Mouse (Mus musculus) neural tube, embryonic 13.5 days (tissue): ENCODE measurements at regions not wholly inside any gene's neighbourhood (a gene's known extent, or its start where the extent isn't known, plus 50 kb on each side); places are given as distances from the start of the nearest gene placed in this dataset.
A peak's percentile ranks its signal among the peaks of the same experiment; 100 is the strongest.

Source experiments
- ATAC-seq: fragments of 200-750 bp; cut with Nextera tagmentation; 2 replicates; pipeline ENCODE4 v1.8.0; 2017; ENCODE audit warnings: low read depth, mild to moderate bottlenecking, moderate TSS enrichment, moderate library complexity
- H3K27ac ChIP-seq: fragments of 300-500 bp; sonication (generic); replicated peaks from 2 replicates; pipeline ENCODE4 v1.5.1; 2015; ENCODE audit warnings: moderate library complexity, mild to moderate bottlenecking, inconsistent platforms
- H3K27me3 ChIP-seq: fragments of 300-500 bp; sonication (generic); 2 replicates; pipeline ENCODE4 v1.6.1; 2015; ENCODE audit warnings: mild to moderate bottlenecking, inconsistent platforms
- H3K36me3 ChIP-seq: fragments of 300-500 bp; sonication (generic); 2 replicates; pipeline ENCODE4 v1.6.1; 2015; ENCODE audit warnings: mild to moderate bottlenecking, inconsistent platforms
- H3K4me1 ChIP-seq: fragments of 300-500 bp; sonication (generic); replicated peaks from 2 replicates; pipeline ENCODE4 v1.6.1; 2015; ENCODE audit warnings: inconsistent platforms
- H3K4me2 ChIP-seq: fragments of 300-500 bp; sonication (generic); 2 replicates; pipeline ENCODE4 v1.6.1; 2015; ENCODE audit warnings: inconsistent platforms, mild to moderate bottlenecking, moderate library complexity
- H3K4me3 ChIP-seq: fragments of 300-500 bp; sonication (generic); 2 replicates; pipeline ENCODE4 v1.5.1; 2015; ENCODE audit warnings: mild to moderate bottlenecking, inconsistent platforms
- H3K9ac ChIP-seq: fragments of 300-500 bp; sonication (generic); 2 replicates; pipeline ENCODE4 v1.6.1; 2015; ENCODE audit warnings: moderate library complexity, mild to moderate bottlenecking, inconsistent platforms
- H3K9me3 ChIP-seq: fragments of 300-500 bp; sonication (generic); 2 replicates; pipeline ENCODE4 v1.6.1; 2016; ENCODE audit warnings: inconsistent platforms
- WGBS: fragments of 180-500 bp; shearing (Covaris S2); methylation state at CpG from one replicate; pipeline ENCODE4 v1.1.7; 2015; 5-methylcytosine and 5-hydroxymethylcytosine counted together

GRCm38 (mm10) chr2:3947432-3947831 is 70.1 kb upstream of the Frmd4a start:
- WGBS: 89% methylated on average over 3 of the region's 3 CpGs

GRCm38 (mm10) chr2:3948331-3948730 is 69.2 kb upstream of the Frmd4a start:
- WGBS: 50% methylated on average over 1 of the region's 1 CpGs
- no peak overlapping the region for H3K27ac ChIP-seq

More at GRCm38 (mm10) chr2:3947432-3947831, 70.1 kb upstream of the Frmd4a start:
- H3K4me1 ChIP-seq: no peaks in the 10 kb centered on the region
- H3K27me3 ChIP-seq: no peaks in the 10 kb centered on the region
- H3K27ac ChIP-seq: no peak overlapping the region
- ATAC-seq: no peak
- no peak overlapping the region for H3K4me3 ChIP-seq
- H3K4me2 ChIP-seq: no peak overlapping the region
- H3K9ac ChIP-seq: no peak overlapping the region
- H3K36me3 ChIP-seq: no peaks in the 10 kb centered on the region
- no peaks in the 10 kb centered on the region for H3K9me3 ChIP-seq

GRCm38 (mm10) chr2:3957491-3957890 is 60.0 kb upstream of the Frmd4a start:
- Histone ChIP-seq H3K4me2 (no peak overlapping the region), H3K9me3 (no peaks in the 10 kb centered on the region), H3K4me3 (no peak overlapping the region), H3K36me3 (no peaks in the 10 kb centered on the region), H3K4me1 (no peaks in the 10 kb centered on the region), H3K9ac (no peak overlapping the region), H3K27me3 (peaks cover 3% of the 10 kb centered on the region; the same call in 1 of the 2 replicates), H3K27ac (no peak overlapping the region)
- ATAC-seq: no peak

More at GRCm38 (mm10) chr2:3948331-3948730, 69.2 kb upstream of the Frmd4a start:
- ATAC-seq: no peak
- Histone ChIP-seq H3K36me3 (no peaks in the 10 kb centered on the region), H3K4me1 (no peaks in the 10 kb centered on the region), H3K9ac (no peak overlapping the region), H3K4me3 (no peak overlapping the region), H3K27me3 (no peaks in the 10 kb centered on the region), H3K9me3 (no peaks in the 10 kb centered on the region), H3K4me2 (no peak overlapping the region)

GRCm38 (mm10) chr2:3958065-3958641 is 59.4 kb upstream of the Frmd4a start:
- Histone ChIP-seq H3K9me3 (no peaks in the 10 kb centered on the region), H3K4me1 (no peaks in the 10 kb centered on the region), H3K27ac (no peak overlapping the region), H3K27me3 (peaks cover 4% of the 10 kb centered on the region; the same call in 1 of the 2 replicates), H3K4me2 (peak overlapping the region; percentile 27), H3K36me3 (no peaks in the 10 kb centered on the region), H3K4me3 (no peak overlapping the region), H3K9ac (no peak overlapping the region)
- 26% methylated on average over 12 of the region's 12 CpGs for WGBS
- ATAC-seq: no peak

- H3K36me3 ChIP-seq: no peaks in the 10 kb centered on the region
- H3K9ac ChIP-seq: no peak overlapping the region
- ATAC-seq: no peak
- no peaks in the 10 kb centered on the region for H3K9me3 ChIP-seq
- H3K4me3 ChIP-seq: no peak overlapping the region
- no peak overlapping the region for H3K27ac ChIP-seq
- H3K4me1 ChIP-seq: no peaks in the 10 kb centered on the region
- 79% methylated on average over 4 of the region's 4 CpGs for WGBS
- H3K27me3 ChIP-seq: peaks cover 7% of the 10 kb centered on the region; the same call in 1 of the 2 replicates
- no peak overlapping the region for H3K4me2 ChIP-seq
Observed at GRCm38 (mm10) chr2:3958711-3959110, 58.8 kb upstream of the Frmd4a start.

GRCm38 (mm10) chr2:3959181-3959580 is 58.3 kb upstream of the Frmd4a start:
- no peak overlapping the region for H3K4me3 ChIP-seq
- WGBS: 97% methylated on average over 1 of the region's 1 CpGs
- H3K27me3 ChIP-seq: peaks cover 7% of the 10 kb centered on the region; the same call in 1 of the 2 replicates
- no peaks in the 10 kb centered on the region for H3K9me3 ChIP-seq
- no peak overlapping the region for H3K4me2 ChIP-seq
- no peak for ATAC-seq
- no peak overlapping the region for H3K27ac ChIP-seq
- no peaks in the 10 kb centered on the region for H3K4me1 ChIP-seq
- H3K36me3 ChIP-seq: no peaks in the 10 kb centered on the region
- no peak overlapping the region for H3K9ac ChIP-seq

GRCm38 (mm10) chr2:3960213-3960612 is 57.3 kb upstream of the Frmd4a start:
- ATAC-seq: no peak
- H3K9me3 ChIP-seq: no peaks in the 10 kb centered on the region
- 88% methylated on average over 5 of the region's 5 CpGs for WGBS
- no peak overlapping the region for H3K4me2 ChIP-seq
- H3K27me3 ChIP-seq: peaks cover 7% of the 10 kb centered on the region; the same call in 1 of the 2 replicates
- H3K36me3 ChIP-seq: no peaks in the 10 kb centered on the region
- no peak overlapping the region for H3K9ac ChIP-seq
- H3K27ac ChIP-seq: no peak overlapping the region
- H3K4me1 ChIP-seq: no peaks in the 10 kb centered on the region
- H3K4me3 ChIP-seq: no peak overlapping the region

GRCm38 (mm10) chr2:3964351-3964750 is 53.2 kb upstream of the Frmd4a start:
- Histone ChIP-seq H3K36me3 (no peaks in the 10 kb centered on the region), H3K9ac (no peak overlapping the region), H3K27me3 (0 out of 2 replicates have a peak, but pooled peaks cover 4% of the 10 kb centered on the region), H3K9me3 (no peaks in the 10 kb centered on the region), H3K4me3 (no peak overlapping the region), H3K4me1 (no peaks in the 10 kb centered on the region), H3K27ac (no peak overlapping the region), H3K4me2 (no peak overlapping the region)
- peak; percentile 100 for ATAC-seq
- 82% methylated on average over 4 of the region's 4 CpGs for WGBS
